Mouse (Mus musculus): ENCODE measurements around the gene Wipi1.

DNA sequence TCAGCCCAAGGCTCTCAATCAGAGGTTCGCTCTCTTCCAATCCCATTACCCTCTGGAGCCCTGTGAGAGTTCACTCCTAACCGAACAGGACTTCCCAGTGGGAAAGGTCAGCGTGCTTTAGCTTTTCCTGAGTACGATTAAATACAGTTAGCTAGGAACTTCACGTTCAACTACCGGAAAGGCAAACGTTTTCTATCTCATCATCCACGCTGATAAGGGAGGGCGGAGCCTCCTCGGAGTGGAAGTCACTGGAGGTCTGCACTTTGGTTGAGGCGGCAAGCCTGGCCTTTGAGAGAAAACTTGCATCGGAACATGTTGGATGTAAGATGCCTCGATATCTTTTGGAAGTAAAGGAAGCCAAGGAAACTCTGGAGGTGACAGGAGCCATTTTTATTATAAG lies 24.7 kb downstream of the Wipi1 start:
- TF ChIP-seq MXI1 (IDR thresholded peaks at IDR 0.05; ENCODE audit: low read depth, low read length) (no peak), ZKSCAN1 (IDR thresholded peaks at IDR 0.05; ENCODE audit: borderline replicate concordance, low read depth, low read length) (no peak), GABPA (IDR thresholded peaks at IDR 0.05; ENCODE audit: insufficient replicate concordance, low read depth, low read length) (no peak), SMC3 (IDR thresholded peaks at IDR 0.05; ENCODE audit: low read depth, low read length) (no peak), POLR2A (IDR thresholded peaks at IDR 0.05; ENCODE audit: low read depth, low read length) (no peak)
